Mouse (Mus musculus): Measurements from ENCODE around the gene Rnd2. TPM values are rescaled to one million over a fixed set of nuclear protein-coding genes. Genes with fewer than 3 reads are reported as not detected.
"Not testable (repeated sequence)": the region's sequence is repeated elsewhere in the genome, so short reads cannot be mapped to it uniquely, and the experiment has no call there.

The Rnd2 gene
- total RNA-seq, 2 experiments from 2014 or later, result 4.0 to 4.8 TPM

GRCm38 (mm10) chr11:101442760-101443159, 22.0 kb upstream of the Rnd2 start:
- DNase-seq, result no peak
- intact Hi-C loops (cut with DNase I; ENCODE audit: low total_unique reads), result no loop called here

GRCm38 (mm10) chr11:101446319-101446718, 18.5 kb upstream of the Rnd2 start:
- DNase-seq, result no peak
- intact Hi-C loops (cut with DNase I; ENCODE audit: low total_unique reads), result no loop called here

GRCm38 (mm10) chr11:101446860-101447259, 17.9 kb upstream of the Rnd2 start:
- intact Hi-C loops (cut with DNase I; ENCODE audit: low total_unique reads); DNase-seq: not testable (repeated sequence)

GRCm38 (mm10) chr11:101447786-101448185, 17.0 kb upstream of the Rnd2 start:
- intact Hi-C loops (cut with DNase I; ENCODE audit: low total_unique reads), result no loop called here
- no peak for DNase-seq

- intact Hi-C loops (cut with DNase I; ENCODE audit: low total_unique reads), result no loop called here
- peak; percentile 75 for DNase-seq
These were observed 16.5 kb upstream of the Rnd2 start, which contains the start of gene Ifi35 for GRCm38 (mm10) chr11:101448274-101448746. Gene Ifi35 (plus strand): TSS chr11:101448407.

GRCm38 (mm10) chr11:101448899-101449298, 15.9 kb upstream of the Rnd2 start:
- intact Hi-C loops (cut with DNase I; ENCODE audit: low total_unique reads), result no loop called here
- DNase-seq, result no peak

- DNase-seq; intact Hi-C loops (cut with DNase I; ENCODE audit: low total_unique reads): not testable (repeated sequence)
These were observed 15.2 kb upstream of the Rnd2 start for GRCm38 (mm10) chr11:101449596-101449995.

GRCm38 (mm10) chr11:101450394-101450793, 14.4 kb upstream of the Rnd2 start:
- intact Hi-C loops (cut with DNase I; ENCODE audit: low total_unique reads), result loop anchor here (10.0 kb wide), 1 partner anchor 1544 kb away; no protein-coding TSS in a partner anchor
- DNase-seq, result no peak

GRCm38 (mm10) chr11:101451536-101451935, 13.3 kb upstream of the Rnd2 start:
- intact Hi-C loops (cut with DNase I; ENCODE audit: low total_unique reads), result loop anchor here (10.0 kb wide), 1 partner anchor 1543 kb away; no protein-coding TSS in a partner anchor
- DNase-seq, result no peak

- intact Hi-C loops (cut with DNase I; ENCODE audit: low total_unique reads), result loop anchor here (10.0 kb wide), 1 partner anchor 1543 kb away; no protein-coding TSS in a partner anchor
- no peak for DNase-seq
These were observed 12.6 kb upstream of the Rnd2 start for GRCm38 (mm10) chr11:101452093-101452774.

GRCm38 (mm10) chr11:101454702-101455101, 10.1 kb upstream of the Rnd2 start:
- intact Hi-C loops (cut with DNase I; ENCODE audit: low total_unique reads), result loop anchor here (10.0 kb wide), 1 partner anchor 1540 kb away; no protein-coding TSS in a partner anchor
- no peak for DNase-seq

- DNase-seq, result no peak
- intact Hi-C loops (cut with DNase I; ENCODE audit: low total_unique reads), result loop anchor here (10.0 kb wide), 1 partner anchor 1539 kb away; no protein-coding TSS in a partner anchor
These were observed 9.2 kb upstream of the Rnd2 start for GRCm38 (mm10) chr11:101455627-101456026.

- DNase-seq, result no peak
- intact Hi-C loops (cut with DNase I; ENCODE audit: low total_unique reads), result loop anchor here (10.0 kb wide), 1 partner anchor 1537 kb away; no protein-coding TSS in a partner anchor
These were observed 7.2 kb upstream of the Rnd2 start for GRCm38 (mm10) chr11:101457631-101458030.

- DNase-seq, result no peak
These were observed 6.6 kb upstream of the Rnd2 start for GRCm38 (mm10) chr11:101458217-101458616.

GRCm38 (mm10) chr11:101459716-101460115, 5.1 kb upstream of the Rnd2 start:
- DNase-seq, result no peak
- intact Hi-C loops (cut with DNase I; ENCODE audit: low total_unique reads), result loop anchor here (10.0 kb wide), 1 partner anchor 1535 kb away; no protein-coding TSS in a partner anchor

More at GRCm38 (mm10) chr11:101458217-101458616, 6.6 kb upstream of the Rnd2 start:
- intact Hi-C loops (cut with DNase I; ENCODE audit: low total_unique reads), result loop anchor here (10.0 kb wide), 1 partner anchor 1537 kb away; no protein-coding TSS in a partner anchor

- intact Hi-C loops (cut with DNase I; ENCODE audit: low total_unique reads), result no loop called here
These were observed 4.5 kb upstream of the Rnd2 start for GRCm38 (mm10) chr11:101460321-101460720.

GRCm38 (mm10) chr11:101462141-101462540, 2.7 kb upstream of the Rnd2 start:
- DNase-seq, result no peak
- intact Hi-C loops (cut with DNase I; ENCODE audit: low total_unique reads), result no loop called here

More at GRCm38 (mm10) chr11:101460321-101460720, 4.5 kb upstream of the Rnd2 start:
- no peak for DNase-seq

GRCm38 (mm10) chr11:101462583-101463440, 2.0 kb upstream of the Rnd2 start:
- intact Hi-C loops (cut with DNase I; ENCODE audit: low total_unique reads), result no loop called here
- DNase-seq, result no peak

GRCm38 (mm10) chr11:101465101-101465868, 486 bp downstream of the Rnd2 start:
- peak; percentile 85 for DNase-seq
- intact Hi-C loops (cut with DNase I; ENCODE audit: low total_unique reads), result no loop called here

All from gastrocnemius, postnatal 14 days (tissue).